Mouse (Mus musculus) c-Kit-negative CD71-positive TER-119-positive erythroid progenitor cells, embryonic 14.5 days (primary cell): Measurements from ENCODE around the gene Per3.
A peak's percentile ranks its signal among the peaks of the same experiment; 100 is the strongest.
"Not testable (repeated sequence)": the region's sequence is repeated elsewhere in the genome, so short reads cannot be mapped to it uniquely, and the experiment has no call there.

Experiments used
- DNase-seq: peaks from one replicate; pipeline ENCODE4 v3.0.0-alpha.2; 2013; ENCODE audit warnings: low read depth, low spot score

Per3 gene

GRCm38 (mm10) chr4:151027001-151027400 is 17.5 kb downstream of the Per3 start:
- no peak for DNase-seq

DNA sequence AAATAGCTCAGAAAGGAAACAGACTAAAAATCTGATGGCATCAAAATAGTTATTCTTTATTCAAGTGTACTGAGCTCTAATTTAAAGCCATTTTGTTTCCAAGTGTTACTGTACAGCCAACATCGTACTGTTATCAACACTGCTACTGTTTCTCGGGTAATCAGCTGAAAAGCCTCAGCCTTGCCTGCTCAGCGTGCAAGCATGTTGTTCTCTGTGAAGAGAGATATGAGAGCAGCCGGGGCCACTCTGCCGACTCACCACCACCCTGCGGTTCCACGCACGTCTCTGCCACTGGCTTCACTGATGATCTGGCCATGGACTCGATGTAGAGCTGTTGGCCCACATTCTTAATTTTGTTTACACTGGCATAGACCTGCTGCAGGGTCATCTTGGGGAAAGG is 20.3 kb downstream of the Per3 start:
- DNase-seq = no peak

GRCm38 (mm10) chr4:151017356-151017755 is 27.1 kb downstream of the Per3 start:
- not testable (repeated sequence) for DNase-seq

GRCm38 (mm10) chr4:151015946-151016345 is 28.5 kb downstream of the Per3 start:
- no peak for DNase-seq

- DNase-seq = no peak
Observed at GRCm38 (mm10) chr4:151010316-151010715, 34.1 kb downstream of the Per3 start.

- peak; percentile 15 for DNase-seq
Observed at GRCm38 (mm10) chr4:151006945-151007344, 37.5 kb downstream of the Per3 start.

DNA sequence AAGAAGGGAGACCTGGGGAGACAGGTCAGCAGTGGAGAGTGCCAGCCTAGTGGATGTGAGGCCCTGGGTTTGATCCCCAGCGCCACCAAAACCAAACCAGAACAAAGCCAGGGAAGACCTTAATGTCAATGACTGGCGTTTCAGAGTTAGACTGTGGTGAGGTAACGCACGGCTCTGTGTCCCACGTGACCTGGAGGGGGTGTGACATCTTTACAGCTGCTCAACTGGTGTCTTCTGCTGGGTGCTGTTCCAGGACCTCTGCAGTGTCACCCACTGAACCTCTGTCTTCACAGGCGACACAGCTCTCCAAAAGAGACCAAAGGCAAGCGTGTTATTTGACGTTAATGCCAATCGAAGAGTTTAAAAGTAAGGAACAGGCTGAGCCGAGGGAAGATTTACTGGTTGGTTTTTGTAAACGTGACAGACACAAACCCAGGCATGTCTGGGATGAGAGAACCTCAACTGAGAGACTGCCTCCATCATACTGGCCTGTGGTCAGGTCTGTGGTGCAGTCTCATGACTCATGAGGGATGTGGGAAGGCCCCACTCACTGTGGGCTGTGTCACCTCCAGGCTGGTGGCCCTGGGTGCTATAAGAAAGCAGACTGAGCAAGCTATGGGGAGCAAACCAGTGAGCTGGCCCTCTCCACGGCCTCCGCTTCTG is 38.7 kb downstream of the Per3 start:
- DNase-seq = no peak

DNA sequence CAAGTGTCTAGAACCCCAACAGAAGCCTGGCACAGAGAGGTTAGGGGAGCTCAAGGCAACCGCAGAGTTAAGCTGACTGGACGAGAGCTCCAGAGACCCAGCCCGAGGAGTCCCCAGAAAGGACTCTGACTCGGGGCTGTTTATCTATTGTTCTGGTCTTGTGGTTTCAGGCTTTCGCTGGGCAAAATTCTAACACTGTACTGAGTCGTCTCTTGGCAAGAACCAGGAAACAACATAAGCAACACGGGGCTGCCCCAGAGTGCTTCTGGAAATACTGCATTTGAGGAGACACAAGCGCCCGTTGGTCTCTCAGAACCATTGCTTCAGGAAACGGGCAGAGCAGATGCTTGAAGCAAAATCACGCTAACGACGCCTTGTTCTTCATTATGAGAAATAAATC is 43.1 kb downstream of the Per3 start:
- DNase-seq = no peak

DNA sequence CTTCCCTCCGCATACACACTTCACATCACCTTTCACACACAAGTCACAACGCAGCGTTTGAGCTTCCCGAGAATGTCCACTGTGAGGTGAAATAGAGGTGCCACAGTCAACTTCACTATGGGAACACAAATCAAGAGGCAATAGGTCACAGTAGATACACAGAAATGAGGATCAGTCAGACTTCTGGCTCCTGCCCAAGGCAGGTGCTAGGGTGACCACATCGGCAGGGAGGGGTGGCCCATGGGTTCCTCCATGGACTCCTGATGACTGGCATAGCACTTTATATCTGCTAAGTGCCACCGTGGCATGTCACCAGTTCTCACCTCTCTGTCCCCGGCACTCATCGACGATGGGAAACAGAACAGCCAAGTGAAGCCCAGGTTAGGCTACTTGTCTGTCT is 45.8 kb downstream of the Per3 start:
- no peak for DNase-seq

DNA sequence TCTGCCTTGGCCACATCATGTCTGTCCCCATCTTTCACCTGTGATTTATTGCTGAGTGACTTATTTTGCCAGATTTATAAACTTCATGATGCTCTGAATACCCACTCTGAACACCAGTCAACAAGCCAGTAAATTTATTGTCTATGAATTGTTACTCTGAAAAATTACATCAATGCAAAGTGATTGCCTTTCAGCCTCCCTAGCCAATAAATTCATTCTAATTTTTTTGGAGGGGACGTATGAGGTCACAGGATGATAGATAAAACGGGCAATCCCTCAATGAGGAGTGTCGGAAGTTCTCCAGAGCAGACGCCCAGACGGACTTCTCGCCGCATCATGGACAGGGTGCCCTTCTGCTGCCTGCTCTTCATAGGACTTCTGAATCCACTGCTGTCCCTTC is 47.7 kb downstream of the Per3 start, which contains the start of gene Uts2:
Gene Uts2, plus strand, starts transcription at position 301 of the 400 bp plus-strand sequence.
- no peak for DNase-seq

DNA sequence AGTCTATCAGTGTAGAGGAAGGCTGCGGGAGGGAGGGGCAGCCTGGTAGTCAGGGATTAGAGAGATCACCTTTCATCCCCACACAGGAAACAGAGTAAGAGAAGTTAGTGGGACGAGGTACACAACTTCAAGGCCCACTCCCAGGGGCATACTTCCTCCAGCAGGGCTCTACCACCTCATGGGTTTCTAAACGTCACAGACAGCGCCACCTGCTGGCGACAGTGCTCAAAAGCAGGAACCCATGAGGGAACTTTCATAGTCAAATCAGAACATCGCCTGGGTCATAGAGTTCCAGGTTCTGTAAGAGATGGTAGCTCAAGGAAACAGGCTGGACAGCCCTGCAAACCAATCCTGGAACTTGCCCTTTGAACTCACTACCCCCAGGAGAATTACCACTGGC is 54.3 kb downstream of the Per3 start:
- no peak for DNase-seq

GRCm38 (mm10) chr4:150980153-150980552 is 64.3 kb downstream of the Per3 start:
- DNase-seq = no peak

- no peak for DNase-seq
Observed at GRCm38 (mm10) chr4:150979455-150979854, 65.0 kb downstream of the Per3 start.

DNA sequence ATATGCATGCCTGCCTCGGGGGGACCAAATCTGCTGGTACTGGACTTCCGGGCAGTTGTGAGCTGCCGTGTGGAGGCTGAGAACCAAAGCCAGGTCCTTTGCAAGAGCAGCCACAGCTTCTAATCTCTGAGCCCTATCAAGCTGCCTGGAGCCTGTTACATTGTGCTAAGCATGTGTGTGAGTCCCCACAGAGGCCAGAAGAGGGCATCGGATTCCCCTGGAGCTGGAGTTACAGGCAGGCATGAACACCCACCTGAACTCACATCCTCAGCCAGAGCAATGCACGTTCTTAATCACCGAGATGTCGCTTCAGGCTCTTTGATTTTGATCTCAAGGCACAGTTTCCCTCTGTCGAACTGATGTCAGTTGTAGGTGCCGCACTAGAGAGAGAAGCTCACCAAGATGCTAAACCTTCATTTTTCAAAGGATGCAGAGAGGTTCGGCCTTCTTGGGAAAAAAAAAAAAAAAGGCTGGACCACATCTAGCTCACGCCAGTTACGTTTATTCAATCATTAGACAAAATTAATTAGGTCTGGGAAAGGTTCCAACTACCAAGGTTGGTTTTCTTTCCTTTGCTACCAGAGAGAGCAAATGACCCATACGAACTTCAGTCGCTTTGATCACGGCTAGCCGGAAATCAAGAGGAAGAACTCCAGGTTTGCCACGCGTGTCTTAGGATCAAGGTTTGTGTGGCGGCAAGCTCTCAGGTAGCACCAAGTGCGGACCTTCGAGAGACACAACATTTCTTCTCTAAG is 66.1 kb downstream of the Per3 start:
- DNase-seq = no peak

DNA sequence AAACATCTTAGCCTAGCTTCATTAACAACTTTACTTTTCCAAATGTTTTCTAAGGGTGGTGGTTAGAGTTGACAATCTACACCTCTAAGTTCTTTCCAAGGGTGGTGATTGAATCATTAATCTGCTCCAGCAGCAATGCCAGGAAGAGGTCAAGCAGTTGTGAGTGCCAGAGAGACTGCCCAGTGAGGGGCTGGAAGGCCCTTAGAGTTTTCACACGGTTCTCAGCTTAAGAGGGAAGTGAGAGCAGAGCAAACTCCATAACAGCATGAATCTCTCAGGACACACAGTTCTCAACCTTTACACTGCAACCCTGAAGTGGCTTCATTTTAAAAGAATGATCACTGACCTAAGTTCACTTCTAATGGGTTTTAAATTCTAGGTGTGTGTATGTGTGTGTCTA is 69.3 kb downstream of the Per3 start:
- no peak for DNase-seq

- no peak for DNase-seq
Observed at GRCm38 (mm10) chr4:150973264-150973663, 71.2 kb downstream of the Per3 start.

DNA sequence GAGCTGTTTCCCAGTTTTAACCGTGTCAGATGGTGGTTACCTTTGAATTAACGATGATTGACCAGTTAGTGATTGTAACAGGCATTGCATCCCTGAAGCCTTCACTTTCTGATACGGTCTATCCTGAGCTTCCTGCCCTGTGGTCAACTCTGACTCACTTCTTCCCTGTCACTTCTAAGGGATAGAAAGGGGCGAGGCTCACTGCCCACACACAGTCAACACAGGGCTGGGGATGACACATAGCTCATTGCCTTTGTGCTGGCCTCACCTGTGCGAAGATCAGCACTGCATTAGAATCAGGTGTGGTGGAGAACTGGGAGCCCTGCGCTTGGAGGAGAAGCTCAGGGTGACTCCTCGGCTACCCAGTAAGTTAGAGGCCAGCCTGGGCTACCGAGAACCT is 75.5 kb downstream of the Per3 start:
- DNase-seq = no peak

DNA sequence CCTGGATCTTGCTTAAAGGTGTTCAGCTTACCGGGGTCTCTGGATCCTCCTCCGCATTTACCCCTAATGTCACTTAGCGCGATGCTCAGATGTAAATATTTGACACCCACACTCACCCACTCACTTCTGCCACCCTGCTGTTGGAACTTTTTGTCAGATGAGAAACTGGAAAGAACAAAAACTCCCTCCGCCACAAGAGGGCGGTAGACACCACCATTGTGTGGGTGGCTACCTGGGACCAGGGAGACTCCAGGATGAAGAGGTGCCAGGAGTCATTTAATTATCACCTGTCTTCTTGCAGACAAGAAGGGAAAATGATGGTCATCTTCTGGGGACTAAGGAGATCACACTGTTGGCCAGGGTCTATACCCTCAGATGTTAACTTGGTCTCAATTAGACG is 77.9 kb downstream of the Per3 start:
- peak; percentile 17 for DNase-seq

- no peak for DNase-seq
Observed at GRCm38 (mm10) chr4:150965555-150965951, 78.9 kb downstream of the Per3 start.

- peak; percentile 42 for DNase-seq
Observed at GRCm38 (mm10) chr4:150964635-150965554, 79.6 kb downstream of the Per3 start.

- DNase-seq = no peak
Observed at GRCm38 (mm10) chr4:150963711-150964110, 80.8 kb downstream of the Per3 start.

- no peak for DNase-seq
Observed at GRCm38 (mm10) chr4:150962231-150962630, 82.2 kb downstream of the Per3 start.
